Mouse (Mus musculus): Measurements from ENCODE around the gene Rab6a. TPM values are rescaled to one million over a fixed set of nuclear protein-coding genes. Genes with fewer than 3 reads are reported as not detected.

The Rab6a gene
- polyA plus RNA-seq, 1 experiment from 2014 or later: 256 TPM

DNA sequence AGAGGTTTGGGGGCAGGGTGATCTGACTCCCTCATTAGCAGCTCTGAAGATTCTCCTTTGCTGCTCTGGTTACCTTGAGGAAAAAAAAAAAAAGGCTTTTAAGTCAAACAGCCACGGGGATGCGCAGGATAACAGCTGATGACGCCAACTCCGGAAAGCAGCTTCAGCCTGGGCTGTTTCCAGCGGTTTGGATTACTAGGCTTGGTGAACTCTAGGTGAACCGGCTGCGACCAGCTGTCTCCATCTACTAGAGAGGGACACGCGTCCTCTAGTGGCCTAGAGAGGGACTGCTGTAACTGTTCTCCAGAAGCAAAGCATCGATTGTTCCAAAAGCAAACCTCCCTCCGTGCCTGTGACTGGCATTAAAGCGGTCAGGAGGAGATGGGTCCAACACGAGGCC is 56.0 kb downstream of the Rab6a start:
- Histone ChIP-seq H3K9ac (peak overlapping the region; percentile 32), H3K4me3 (0 out of 2 replicates have a peak overlapping the region, but pooled peaks have one; percentile 8), H3K36me3 (no peaks in the 10 kb centered on the region), H3K4me2 (peak overlapping the region; percentile 44), H3K27me3 (no peaks in the 10 kb centered on the region), H3K4me1 (replicated peaks) (peaks cover 23% of the 10 kb centered on the region), H3K9me3 (no peaks in the 10 kb centered on the region), H3K27ac (replicated peaks) (peak overlapping the region; percentile 47)
- peak; percentile 93 for ATAC-seq (ENCODE audit: low read depth)
- under 1% methylated on average over 13 of the region's 13 CpGs for WGBS

DNA sequence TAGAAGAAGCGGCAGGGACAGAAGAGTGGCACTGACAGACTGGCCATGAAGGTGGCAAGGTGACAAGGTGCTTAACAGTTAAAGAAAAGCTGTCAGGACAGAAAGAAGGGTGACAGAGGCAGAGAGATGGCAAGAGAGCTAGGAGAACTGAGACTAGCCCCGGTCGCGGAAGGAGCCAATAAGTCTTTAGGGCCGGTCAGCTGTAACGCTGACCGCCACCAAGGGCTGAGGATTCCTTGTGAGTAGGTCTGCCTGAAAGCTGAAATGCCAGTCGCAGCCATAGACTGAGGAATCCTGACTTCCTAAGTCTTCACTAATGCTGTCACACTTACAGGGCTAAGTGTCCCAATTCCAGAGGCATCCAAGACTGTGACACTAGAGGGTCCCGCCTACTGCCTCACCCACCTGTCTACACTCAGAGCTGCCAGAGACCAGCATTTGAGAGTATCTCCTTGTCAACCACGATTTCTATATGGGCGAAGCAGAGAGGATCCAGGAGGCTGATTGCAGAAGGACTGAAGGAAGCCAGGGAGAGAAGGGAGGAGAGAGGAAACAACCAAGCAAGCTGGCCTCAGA is 56.6 kb downstream of the Rab6a start:
- no peak overlapping the region for H3K4me3 ChIP-seq
- no peaks in the 10 kb centered on the region for H3K36me3 ChIP-seq

DNA sequence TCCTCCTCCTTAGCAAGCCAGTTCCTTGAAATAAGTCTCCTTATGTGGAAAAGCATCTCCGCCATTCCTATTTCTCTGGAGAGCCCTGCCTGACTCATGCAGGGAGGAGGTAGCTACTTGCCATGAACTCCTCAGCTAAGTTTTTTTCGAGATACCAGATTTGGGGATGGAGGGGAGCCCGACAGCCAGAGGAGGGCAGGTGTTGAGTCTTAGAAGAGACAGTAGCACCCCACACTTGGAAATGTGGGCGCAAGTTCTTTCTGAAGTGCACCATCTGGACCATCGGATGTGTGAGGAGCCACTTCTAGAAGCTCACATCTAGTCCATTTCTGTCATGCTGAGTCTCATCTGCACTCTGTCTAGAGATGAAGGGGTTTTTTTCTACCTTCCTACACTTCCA is 63.4 kb downstream of the Rab6a start:
- 87% methylated on average over 5 of the region's 5 CpGs for WGBS
- no peaks in the 10 kb centered on the region for H3K9me3 ChIP-seq
- H3K4me1 ChIP-seq (replicated peaks): no peaks in the 10 kb centered on the region

More for the DNA sequence above, 56.6 kb downstream of the Rab6a start:
- peak overlapping the region; percentile 44 for H3K4me2 ChIP-seq
- peak; percentile 24; the same call in 1 of the 2 replicates for ATAC-seq (ENCODE audit: low read depth)
- H3K4me1 ChIP-seq (replicated peaks): peaks cover 18% of the 10 kb centered on the region
- H3K27me3 ChIP-seq: no peaks in the 10 kb centered on the region
- WGBS: 72% methylated on average over 11 of the region's 11 CpGs
- no peak overlapping the region; the same call in 1 of the 2 replicates for H3K27ac ChIP-seq (replicated peaks)
- no peaks in the 10 kb centered on the region for H3K9me3 ChIP-seq
- H3K9ac ChIP-seq: peak overlapping the region; percentile 22; the same call in 1 of the 2 replicates

DNA sequence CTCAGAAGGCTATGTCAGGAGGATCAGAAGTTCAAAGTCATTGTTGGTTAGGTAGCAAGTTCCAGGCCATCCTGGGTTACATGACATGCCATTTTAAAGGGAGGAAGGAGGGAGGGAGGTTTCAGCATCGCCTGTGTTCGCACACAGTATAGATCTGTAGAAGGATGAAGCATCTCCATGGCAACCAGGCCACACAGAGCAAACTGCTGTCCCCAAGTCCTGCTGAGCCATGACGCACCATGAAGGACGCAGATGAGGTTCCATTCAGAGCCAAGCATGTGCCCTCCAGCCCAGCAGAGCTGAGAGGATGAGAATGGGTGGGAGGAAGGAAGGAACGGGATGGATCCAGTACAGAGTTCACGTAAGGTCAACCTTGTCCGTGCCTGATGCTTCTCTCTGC is 66.2 kb downstream of the Rab6a start:
- Histone ChIP-seq H3K27me3 (no peaks in the 10 kb centered on the region), H3K27ac (replicated peaks) (no peak overlapping the region), H3K4me1 (replicated peaks) (no peaks in the 10 kb centered on the region), H3K4me2 (no peak overlapping the region), H3K36me3 (no peaks in the 10 kb centered on the region), H3K9me3 (no peaks in the 10 kb centered on the region), H3K9ac (no peak overlapping the region), H3K4me3 (no peak overlapping the region)
- 43% methylated on average over 7 of the region's 7 CpGs for WGBS
- ATAC-seq (ENCODE audit: low read depth): no peak

More for the DNA sequence above, 63.4 kb downstream of the Rab6a start:
- H3K4me2 ChIP-seq: no peak overlapping the region
- H3K27ac ChIP-seq (replicated peaks): no peak overlapping the region
- no peak overlapping the region for H3K4me3 ChIP-seq
- no peaks in the 10 kb centered on the region for H3K27me3 ChIP-seq
- ATAC-seq (ENCODE audit: low read depth): no peak
- H3K9ac ChIP-seq: no peak overlapping the region
- H3K36me3 ChIP-seq: no peaks in the 10 kb centered on the region

DNA sequence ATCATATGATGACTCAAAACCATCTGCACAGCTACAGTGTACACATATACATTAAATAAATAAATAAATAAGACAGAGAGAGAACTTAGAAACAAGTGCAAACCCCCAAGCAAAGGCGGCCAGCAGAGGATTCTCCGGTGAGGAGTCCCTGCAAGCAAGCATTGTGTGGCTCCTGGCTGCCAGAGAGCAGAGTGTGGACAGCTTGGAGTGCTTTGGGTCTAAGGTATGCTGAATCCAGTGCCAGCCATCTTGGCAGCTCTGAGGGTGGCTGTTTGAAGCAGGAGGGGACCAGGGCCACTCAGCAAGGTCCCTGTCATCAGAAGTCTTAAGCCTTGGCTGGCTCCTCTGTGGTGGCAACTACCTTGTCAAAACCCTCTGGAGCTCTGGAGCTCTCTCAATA is 67.7 kb downstream of the Rab6a start:
- Histone ChIP-seq H3K4me2 (no peak overlapping the region), H3K27me3 (no peaks in the 10 kb centered on the region), H3K9ac (no peak overlapping the region), H3K4me3 (no peak overlapping the region), H3K9me3 (no peaks in the 10 kb centered on the region), H3K4me1 (replicated peaks) (no peaks in the 10 kb centered on the region), H3K27ac (replicated peaks) (no peak overlapping the region), H3K36me3 (no peaks in the 10 kb centered on the region)
- 88% methylated on average over 2 of the region's 2 CpGs for WGBS
- ATAC-seq (ENCODE audit: low read depth): no peak

DNA sequence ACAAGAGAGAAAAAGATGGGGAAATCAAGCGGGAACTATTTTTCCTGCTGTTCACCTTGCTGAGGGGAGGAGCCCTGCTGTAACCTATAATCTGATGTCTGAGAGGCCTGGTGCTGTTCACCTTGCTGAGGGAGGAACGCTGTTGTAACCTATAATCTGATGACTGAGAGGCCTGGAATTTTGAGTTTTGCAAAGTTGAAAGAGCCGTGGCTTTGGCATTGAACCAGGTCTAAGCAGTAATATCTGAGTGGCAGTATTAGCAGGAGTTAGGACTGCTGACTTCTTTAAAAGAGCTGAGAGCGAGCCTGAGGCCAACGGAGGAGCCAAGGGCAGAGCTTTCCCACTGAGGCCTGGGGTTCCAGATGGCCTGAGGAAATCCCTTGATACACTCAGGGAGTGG is 70.8 kb downstream of the Rab6a start:
- no peaks in the 10 kb centered on the region; the same call in 1 of the 2 replicates for H3K4me1 ChIP-seq (replicated peaks)
- H3K4me3 ChIP-seq: no peak overlapping the region
- no peak overlapping the region for H3K4me2 ChIP-seq
- H3K36me3 ChIP-seq: no peaks in the 10 kb centered on the region
- H3K27ac ChIP-seq (replicated peaks): no peak overlapping the region
- H3K9me3 ChIP-seq: no peaks in the 10 kb centered on the region
- H3K9ac ChIP-seq: no peak overlapping the region
- H3K27me3 ChIP-seq: no peaks in the 10 kb centered on the region
- WGBS: 89% methylated on average over 5 of the region's 5 CpGs
- no peak for ATAC-seq (ENCODE audit: low read depth)

DNA sequence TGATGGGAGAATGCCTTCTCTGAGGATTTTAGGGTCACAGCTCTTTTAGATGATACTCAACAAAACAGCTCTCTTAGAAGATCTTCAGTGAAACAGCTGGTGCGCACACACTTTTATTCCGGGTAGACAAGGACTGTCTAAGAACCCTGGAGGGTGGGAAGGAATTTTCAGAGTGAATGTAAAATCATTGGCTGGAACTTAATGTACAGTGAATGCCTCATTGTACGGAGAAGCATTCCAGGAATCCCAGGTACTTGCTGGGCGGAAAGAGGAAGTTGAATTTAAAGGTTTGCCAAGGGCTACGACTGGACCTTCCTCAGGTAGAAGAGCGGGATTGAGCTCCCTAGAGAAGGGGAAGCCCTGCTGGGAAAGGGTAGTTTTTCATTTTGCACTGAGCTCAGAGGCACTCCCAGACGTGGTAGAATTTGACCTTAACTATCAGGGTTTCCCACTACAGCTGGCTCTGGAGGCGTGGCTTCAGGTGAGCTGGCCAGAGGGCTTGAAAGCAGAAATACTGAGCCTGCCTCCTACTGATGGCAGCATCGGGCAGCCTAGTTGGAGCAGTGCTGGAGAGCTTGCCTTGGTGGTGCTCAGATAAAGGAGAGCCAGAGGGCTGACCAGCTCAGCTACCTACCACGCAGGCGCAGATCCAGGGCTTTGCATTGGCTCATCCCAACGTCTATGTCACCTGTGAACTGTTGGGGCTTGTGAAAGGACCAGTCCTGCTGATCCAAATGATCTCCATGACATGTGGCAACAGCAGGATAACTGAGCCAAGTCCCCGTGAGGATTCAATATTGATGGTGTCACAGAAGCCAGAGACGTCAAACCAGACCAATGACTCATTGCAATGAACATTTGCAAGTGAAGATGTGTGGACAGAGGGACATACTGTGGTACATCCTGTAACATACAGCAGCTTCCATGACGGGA is 72.0 kb downstream of the Rab6a start:
- no peak overlapping the region for H3K4me3 ChIP-seq
- H3K4me1 ChIP-seq (replicated peaks): no peaks in the 10 kb centered on the region; the same call in 1 of the 2 replicates
- H3K36me3 ChIP-seq: no peaks in the 10 kb centered on the region
- no peaks in the 10 kb centered on the region for H3K9me3 ChIP-seq
- no peak overlapping the region for H3K9ac ChIP-seq
- H3K27me3 ChIP-seq: no peaks in the 10 kb centered on the region
- no peak overlapping the region for H3K27ac ChIP-seq (replicated peaks)
- ATAC-seq (ENCODE audit: low read depth): no peak
- no peak overlapping the region for H3K4me2 ChIP-seq
- WGBS: 69% methylated on average over 15 of the region's 15 CpGs

DNA sequence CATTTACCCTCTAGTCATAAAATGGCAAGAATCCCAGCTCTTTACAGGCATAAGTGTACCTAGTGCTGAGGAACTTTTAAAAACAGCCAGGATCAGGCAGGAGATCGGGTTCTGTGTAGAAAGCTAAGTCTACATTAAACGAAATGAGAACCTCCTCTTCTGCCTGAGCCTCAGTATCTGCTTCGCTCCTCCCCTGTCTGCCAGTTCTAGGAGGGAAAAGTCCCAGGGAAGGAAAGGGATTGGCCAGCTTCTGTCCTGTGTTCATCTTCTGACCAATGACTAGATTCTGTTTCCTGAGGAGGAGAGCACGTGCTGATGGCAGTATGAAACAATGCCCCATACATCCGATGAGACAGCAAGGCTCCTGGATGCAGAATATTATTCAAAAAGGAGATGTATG is 73.9 kb downstream of the Rab6a start:
- no peaks in the 10 kb centered on the region for H3K27me3 ChIP-seq
- 61% methylated on average over 5 of the region's 5 CpGs for WGBS
- H3K4me1 ChIP-seq (replicated peaks): no peaks in the 10 kb centered on the region; the same call in 1 of the 2 replicates
- no peaks in the 10 kb centered on the region for H3K9me3 ChIP-seq
- no peak overlapping the region for H3K4me3 ChIP-seq
- no peaks in the 10 kb centered on the region for H3K36me3 ChIP-seq
- H3K27ac ChIP-seq (replicated peaks): no peak overlapping the region
- ATAC-seq (ENCODE audit: low read depth): no peak
- H3K9ac ChIP-seq: no peak overlapping the region
- H3K4me2 ChIP-seq: no peak overlapping the region

DNA sequence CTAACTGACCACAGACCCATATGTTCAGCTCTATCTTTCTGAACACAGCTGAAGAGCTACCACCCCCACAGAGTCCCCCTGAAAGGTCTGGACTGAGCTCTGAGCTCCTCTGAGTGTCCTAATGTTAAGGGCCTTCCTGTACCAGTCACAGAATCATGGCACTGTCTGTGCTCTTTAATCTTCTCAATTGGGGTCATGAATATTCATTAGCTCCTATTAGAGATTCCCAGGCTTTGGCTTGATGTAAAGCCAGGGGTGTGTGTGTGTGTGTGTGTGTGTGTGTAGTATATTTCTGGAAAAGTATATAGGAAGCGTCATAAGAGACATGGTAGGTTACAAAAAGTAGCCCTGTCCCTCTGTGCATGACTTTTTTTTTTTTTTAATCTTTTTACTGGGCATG is 76.0 kb downstream of the Rab6a start:
- Histone ChIP-seq H3K4me1 (replicated peaks) (no peaks in the 10 kb centered on the region; the same call in 1 of the 2 replicates), H3K4me3 (no peak overlapping the region)

DNA sequence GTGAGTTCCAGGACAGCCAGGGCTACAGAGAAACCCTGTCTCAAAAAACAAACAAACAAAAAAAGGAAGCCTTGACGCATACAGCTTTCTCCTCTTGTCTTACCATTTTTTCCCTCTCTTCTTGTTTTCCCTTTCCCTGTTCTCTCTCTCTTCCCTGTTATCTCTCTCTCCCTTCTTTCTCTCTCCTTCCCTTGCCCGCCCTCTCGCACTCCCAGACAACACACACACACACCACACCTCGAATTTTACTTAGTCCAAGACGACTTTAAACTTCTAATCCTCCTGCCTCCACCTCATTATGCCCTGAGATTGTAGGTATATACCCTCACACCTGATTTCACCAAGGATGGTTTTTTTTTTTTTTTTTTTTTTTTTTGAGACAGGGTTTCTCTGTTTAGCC is 76.9 kb downstream of the Rab6a start:
- no peaks in the 10 kb centered on the region for H3K36me3 ChIP-seq
- no peak overlapping the region for H3K9ac ChIP-seq
- H3K4me1 ChIP-seq (replicated peaks): no peaks in the 10 kb centered on the region; the same call in 1 of the 2 replicates
- no peak for ATAC-seq (ENCODE audit: low read depth)
- no peak overlapping the region for H3K27ac ChIP-seq (replicated peaks)
- H3K9me3 ChIP-seq: no peaks in the 10 kb centered on the region
- no peaks in the 10 kb centered on the region for H3K27me3 ChIP-seq
- no peak overlapping the region for H3K4me3 ChIP-seq
- H3K4me2 ChIP-seq: no peak overlapping the region
- 80% methylated on average over 5 of the region's 5 CpGs for WGBS

More for the DNA sequence above, 76.0 kb downstream of the Rab6a start:
- Histone ChIP-seq H3K27me3 (no peaks in the 10 kb centered on the region), H3K9ac (no peak overlapping the region), H3K27ac (replicated peaks) (no peak overlapping the region), H3K36me3 (no peaks in the 10 kb centered on the region), H3K4me2 (no peak overlapping the region), H3K9me3 (no peaks in the 10 kb centered on the region)
- no peak for ATAC-seq (ENCODE audit: low read depth)
- WGBS: 93% methylated on average over 1 of the region's 1 CpGs

DNA sequence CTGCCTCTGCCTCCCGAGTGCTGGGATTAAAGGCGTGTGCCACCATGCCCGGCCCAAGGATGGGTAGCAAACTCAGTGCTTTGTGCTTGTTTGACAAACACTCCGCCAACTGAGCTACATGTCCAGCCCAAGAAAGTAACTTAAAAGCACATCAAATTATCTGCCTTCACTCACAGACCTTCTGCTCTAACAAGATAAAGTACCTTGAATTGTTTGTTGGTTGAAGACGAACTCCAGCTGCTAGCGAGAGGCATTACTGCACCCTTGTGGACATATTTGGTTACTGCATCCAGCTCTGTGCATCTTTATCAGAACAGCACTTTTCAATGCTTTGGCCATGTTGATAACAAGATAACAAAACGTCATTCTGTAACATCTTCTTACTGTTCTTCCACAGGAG is 77.3 kb downstream of the Rab6a start:
- no peaks in the 10 kb centered on the region; the same call in 1 of the 2 replicates for H3K4me1 ChIP-seq (replicated peaks)
- WGBS: 55% methylated on average over 7 of the region's 7 CpGs
- ATAC-seq (ENCODE audit: low read depth): no peak
- H3K4me2 ChIP-seq: no peak overlapping the region
- H3K9ac ChIP-seq: no peak overlapping the region
- H3K36me3 ChIP-seq: no peaks in the 10 kb centered on the region
- no peaks in the 10 kb centered on the region for H3K9me3 ChIP-seq
- H3K27me3 ChIP-seq: no peaks in the 10 kb centered on the region
- H3K27ac ChIP-seq (replicated peaks): no peak overlapping the region
- H3K4me3 ChIP-seq: no peak overlapping the region

All from neural tube, embryonic 13.5 days (tissue).